Mouse (Mus musculus): Measurements from ENCODE around the gene D430042O09Rik.

DNA sequence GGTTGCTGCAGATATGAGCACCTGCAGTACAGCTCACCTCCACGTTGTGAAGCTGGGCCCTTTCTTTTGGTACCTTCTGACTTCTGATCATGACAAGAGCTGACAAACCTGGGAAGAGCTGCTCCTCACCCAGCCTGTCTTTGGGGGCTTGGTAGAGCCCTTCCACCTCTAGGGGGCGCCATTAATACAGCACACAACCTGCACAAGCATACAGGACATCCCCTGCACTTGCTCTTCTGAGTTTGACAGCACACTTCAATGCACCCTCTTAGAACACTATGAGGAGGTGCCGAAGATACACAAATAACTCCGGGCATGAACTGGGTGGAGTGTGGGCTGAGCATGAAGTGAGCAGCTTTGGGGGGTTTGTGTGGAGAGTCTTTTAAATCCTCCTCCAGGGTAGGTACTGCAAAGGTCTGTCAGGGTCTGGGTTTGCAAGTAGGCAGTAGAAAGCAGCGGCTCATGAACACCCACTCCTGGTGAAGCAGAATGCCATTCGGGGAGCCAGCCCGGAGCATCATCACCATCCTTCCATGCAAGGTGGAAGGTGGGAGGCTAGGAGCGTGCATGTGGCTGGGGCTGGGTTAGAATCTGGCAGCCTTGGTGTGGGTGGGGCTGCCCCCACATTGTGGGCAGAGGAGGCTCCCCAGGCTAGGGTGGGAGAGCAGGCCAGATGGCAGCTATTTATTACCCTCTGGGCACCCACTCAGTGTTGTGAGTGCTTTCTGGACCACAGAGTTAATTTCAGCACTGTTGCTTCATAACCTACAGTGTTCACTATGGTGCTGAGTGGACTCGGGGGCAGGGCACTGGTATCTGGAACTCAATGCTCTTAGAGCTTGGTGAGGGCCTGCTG is 59.5 kb downstream of the D430042O09Rik start:
- TF ChIP-seq POLR2A (IDR thresholded peaks at IDR 0.05; ENCODE audit: extremely low read depth, insufficient read depth, low read length): no peak
- TF ChIP-seq CTCF (IDR thresholded peaks at IDR 0.05; ENCODE audit: low read depth, low read length): peak; percentile 72

Measured in liver, adult 2 months (tissue).